ENCODE assay signal across 16 mouse cellular contexts in genomic region chr4:40253766-40254165, GRCm38 (mm10).
"Had no signal": no experiment of that assay in that cellular context is flagged by ENCODE, and none has a peak within 500 bp of the region (broad histone marks: within the 10 kb centered on the region; RNA-seq: fewer than 3 reads in every experiment).

No protein-coding gene starts in this region.

- ATAC-seq: midbrain, embryonic 13.5 days had no signal

- H3K4me3 ChIP-seq: limb, embryonic 13.5 days; liver, embryonic 13.5 days; midbrain, embryonic 13.5 days had no signal

- H3K4me1 ChIP-seq: liver, embryonic 13.5 days; midbrain, embryonic 13.5 days had no signal

- H3K27ac ChIP-seq: limb, embryonic 13.5 days; liver, embryonic 13.5 days; macrophage; midbrain, embryonic 13.5 days; stomach, postnatal 0 days had no signal

- H3K9ac ChIP-seq: limb, embryonic 13.5 days; liver, embryonic 13.5 days; lung, embryonic 14.5 days; midbrain, embryonic 13.5 days had no signal

- H3K27me3 ChIP-seq: limb, embryonic 13.5 days; liver, embryonic 13.5 days; midbrain, embryonic 13.5 days had no signal

- H3K4me2 ChIP-seq: limb, embryonic 13.5 days; liver, embryonic 13.5 days; lung, embryonic 14.5 days; midbrain, embryonic 13.5 days had no signal

- H3K36me3 ChIP-seq: liver, embryonic 13.5 days had no signal

- H3K9me3 ChIP-seq: limb, embryonic 13.5 days; liver, embryonic 13.5 days; midbrain, embryonic 13.5 days had no signal

- DNase-seq: kidney, adult 18-20 months; kidney, adult 9 months; kidney, postnatal 14 days; kidney, postnatal 4 days; left cerebral cortex, postnatal 4 days; liver, embryonic 13.5 days; lung, embryonic 14.5 days; lung, postnatal 14 days; right cerebral cortex, postnatal 4 days; thymus, adult 2 months; thymus, postnatal 14 days; thymus, postnatal 4 days had no signal
